Mouse (Mus musculus): ENCODE data around the gene Kirrel2.

The Kirrel2 gene

GRCm38 (mm10) chr7:30419561-30420499, 37.7 kb downstream of the Kirrel2 start, which contains the start of gene Hcst:
Gene Hcst (minus strand): TSS chr7:30419854.
- intact Hi-C loops (cut with DNase I): no loop called here

GRCm38 (mm10) chr7:30417856-30418255, 39.6 kb downstream of the Kirrel2 start:
- intact Hi-C loops (cut with DNase I): no loop called here

GRCm38 (mm10) chr7:30413596-30413995, 43.9 kb downstream of the Kirrel2 start, which contains the start of gene Tyrobp:
Gene Tyrobp (plus strand): TSS chr7:30413760.
- intact Hi-C loops (cut with DNase I): no loop called here

GRCm38 (mm10) chr7:30412735-30413147, 44.7 kb downstream of the Kirrel2 start:
- intact Hi-C loops (cut with DNase I): no loop called here

GRCm38 (mm10) chr7:30411023-30411422, 46.5 kb downstream of the Kirrel2 start:
- intact Hi-C loops (cut with DNase I): no loop called here

GRCm38 (mm10) chr7:30409789-30410188, 47.7 kb downstream of the Kirrel2 start:
- intact Hi-C loops (cut with DNase I): no loop called here

GRCm38 (mm10) chr7:30408639-30409038, 48.9 kb downstream of the Kirrel2 start:
- intact Hi-C loops (cut with DNase I): no loop called here

GRCm38 (mm10) chr7:30402343-30402742, 55.1 kb downstream of the Kirrel2 start:
- intact Hi-C loops (cut with DNase I): no loop called here

GRCm38 (mm10) chr7:30399671-30400070, 57.8 kb downstream of the Kirrel2 start:
- intact Hi-C loops (cut with DNase I): loop anchor here (5.0 kb wide), 1 partner anchor 33 kb away; no protein-coding TSS in a partner anchor

Data from adrenal gland (tissue).